Mouse (Mus musculus) kidney, embryonic 14.5 days (tissue): ENCODE measurements around the gene Enah. TPM values are rescaled to one million over a fixed set of nuclear protein-coding genes. Genes with fewer than 3 reads are reported as not detected.

ENCODE experiments used
- ATAC-seq: fragments of 200-750 bp; cut with Nextera tagmentation; 2 replicates; pipeline ENCODE4 v1.8.0; 2017; ENCODE audit warnings: moderate number of reproducible peaks, mild to moderate bottlenecking, moderate TSS enrichment, moderate library complexity; ENCODE audit not compliant: low FRiP score, low TSS enrichment
- H3K27ac ChIP-seq: fragments of 300-500 bp; sonication (generic); 2 replicates; pipeline ENCODE4 v1.5.1; 2014; ENCODE audit warnings: low read depth, mild to moderate bottlenecking, low read length, moderate library complexity, mixed read lengths
- H3K27me3 ChIP-seq: fragments of 300-500 bp; sonication (generic); 2 replicates; pipeline ENCODE4 v1.6.1; 2014; ENCODE audit warnings: mild to moderate bottlenecking, low read length; ENCODE audit not compliant: control insufficient read depth, insufficient read depth
- H3K36me3 ChIP-seq: fragments of 300-500 bp; sonication (generic); 2 replicates; pipeline ENCODE4 v1.6.1; 2014; ENCODE audit warnings: low read length, mixed read lengths; ENCODE audit not compliant: control insufficient read depth, insufficient read depth
- H3K4me1 ChIP-seq: fragments of 300-500 bp; sonication (generic); 2 replicates; pipeline ENCODE4 v1.6.1; 2014; ENCODE audit warnings: low read length, mixed read lengths; ENCODE audit not compliant: control insufficient read depth, insufficient read depth
- H3K4me2 ChIP-seq: fragments of 300-500 bp; sonication (generic); replicated peaks from 2 replicates; pipeline ENCODE4 v1.6.1; 2014; ENCODE audit warnings: low read depth, mild to moderate bottlenecking, low read length
- H3K4me3 ChIP-seq: fragments of 300-500 bp; sonication (generic); 2 replicates; pipeline ENCODE4 v1.5.1; 2014; ENCODE audit warnings: mild to moderate bottlenecking, low read length
- H3K9ac ChIP-seq: fragments of 300-500 bp; sonication (generic); 2 replicates; pipeline ENCODE4 v1.6.1; 2014; ENCODE audit warnings: low read depth, mild to moderate bottlenecking, low read length, moderate library complexity
- H3K9me3 ChIP-seq: fragments of 300-500 bp; sonication (generic); 2 replicates; pipeline ENCODE4 v1.6.1; 2016; ENCODE audit warnings: low read length; ENCODE audit not compliant: control insufficient read depth
- WGBS: fragments of 180-500 bp; shearing (Covaris S2); extraction: QIAGEN DNeasy Blood & Tissue Kit; methylation state at CpG from one replicate; pipeline ENCODE4 v1.1.7; 2014; 5-methylcytosine and 5-hydroxymethylcytosine counted together
- polyA plus RNA-seq: library from polyadenylated mRNA; unstranded; fragments of >200 nt; fragmentation: Nextera tagmentation; extraction: Ambion mirVana; gene quantifications from 2 replicates; pipeline ENCODE4 v1.2.1, GENCODE M21; 2014

Enah gene
- polyA plus RNA-seq, 1 experiment from 2014 or later: 28.8 TPM

DNA sequence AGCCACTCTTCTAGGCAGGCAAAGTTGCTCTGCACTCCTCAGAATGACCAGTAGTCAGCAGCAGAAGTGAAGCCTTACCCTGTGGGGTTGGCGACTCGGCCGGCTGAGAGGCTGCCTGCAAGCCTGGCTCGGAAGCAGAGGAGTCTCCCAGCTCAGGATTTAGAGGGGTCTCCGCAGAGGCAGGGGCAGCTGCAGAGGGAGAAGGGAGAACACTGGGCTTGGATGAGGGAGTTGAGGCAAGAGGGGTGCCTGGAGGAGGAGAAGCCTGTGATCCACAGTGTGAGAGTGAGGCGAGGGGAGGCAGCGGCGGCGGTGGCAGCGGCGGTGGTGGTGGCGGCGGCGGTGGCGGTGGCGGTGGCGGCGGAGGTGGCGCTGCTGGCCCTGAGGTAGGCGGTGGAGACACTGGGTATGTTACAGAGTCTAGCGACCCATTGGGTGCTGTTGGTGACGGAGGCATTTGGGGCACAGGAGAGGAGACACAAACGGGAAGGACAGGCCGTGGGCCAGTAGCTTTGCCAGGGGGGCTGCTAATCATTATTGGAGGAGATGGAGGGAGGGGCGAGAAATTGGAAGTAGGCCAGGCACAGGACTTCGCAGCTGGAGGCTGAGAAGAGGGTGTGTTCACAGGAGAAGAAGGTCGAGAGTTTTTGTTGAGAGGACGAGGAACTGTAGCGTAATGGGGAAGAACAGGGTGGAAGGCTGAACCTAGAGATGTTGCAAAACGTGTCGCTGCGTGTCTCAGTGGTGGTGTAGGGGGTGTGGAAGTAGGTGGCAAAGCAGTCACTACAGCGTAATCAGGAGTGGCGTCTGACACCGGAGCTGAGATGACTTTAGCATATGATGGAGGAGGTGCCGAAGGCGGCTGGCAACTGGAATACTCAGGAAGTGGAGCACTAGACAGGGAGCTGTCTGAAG, 98.0 kb downstream of the Enah start:
- H3K27ac ChIP-seq: no peak overlapping the region
- no peak for ATAC-seq
- H3K27me3 ChIP-seq: no peaks in the 10 kb centered on the region
- peak overlapping the region; percentile 10; the same call in 1 of the 2 replicates for H3K4me3 ChIP-seq
- peaks cover 19% of the 10 kb centered on the region for H3K36me3 ChIP-seq
- peak overlapping the region; percentile 3; the same call in 1 of the 2 replicates for H3K4me2 ChIP-seq
- H3K4me1 ChIP-seq: no peaks in the 10 kb centered on the region
- no peak overlapping the region for H3K9ac ChIP-seq
- no peaks in the 10 kb centered on the region for H3K9me3 ChIP-seq
- 82% methylated on average over 37 of the region's 37 CpGs for WGBS

DNA sequence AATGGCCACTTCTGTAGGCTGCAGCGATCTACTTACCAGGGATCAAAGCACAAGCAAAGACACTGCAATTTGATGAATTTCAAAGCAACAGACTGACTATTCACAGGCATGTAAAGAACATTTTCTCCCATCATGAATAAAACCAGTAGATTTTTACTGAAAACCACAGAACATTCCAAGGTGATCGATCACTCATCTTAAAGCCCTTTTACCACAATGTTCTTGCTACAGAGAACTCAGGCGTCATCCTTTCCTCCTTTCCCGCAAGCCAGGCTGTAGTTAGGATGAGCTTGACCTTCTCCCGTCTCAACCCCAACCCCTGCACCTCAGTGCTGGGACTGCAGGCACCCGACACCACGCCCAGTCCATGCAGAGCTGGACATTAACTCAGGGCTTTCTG, 107.9 kb downstream of the Enah start:
- H3K9ac ChIP-seq: no peak overlapping the region
- peaks cover 28% of the 10 kb centered on the region; the same call in 1 of the 2 replicates for H3K36me3 ChIP-seq
- H3K4me2 ChIP-seq: no peak overlapping the region
- no peak for ATAC-seq
- no peaks in the 10 kb centered on the region for H3K27me3 ChIP-seq
- no peak overlapping the region for H3K4me3 ChIP-seq
- 96% methylated on average over 7 of the region's 7 CpGs for WGBS
- H3K4me1 ChIP-seq: no peaks in the 10 kb centered on the region
- H3K9me3 ChIP-seq: no peaks in the 10 kb centered on the region
- H3K27ac ChIP-seq: no peak overlapping the region

DNA sequence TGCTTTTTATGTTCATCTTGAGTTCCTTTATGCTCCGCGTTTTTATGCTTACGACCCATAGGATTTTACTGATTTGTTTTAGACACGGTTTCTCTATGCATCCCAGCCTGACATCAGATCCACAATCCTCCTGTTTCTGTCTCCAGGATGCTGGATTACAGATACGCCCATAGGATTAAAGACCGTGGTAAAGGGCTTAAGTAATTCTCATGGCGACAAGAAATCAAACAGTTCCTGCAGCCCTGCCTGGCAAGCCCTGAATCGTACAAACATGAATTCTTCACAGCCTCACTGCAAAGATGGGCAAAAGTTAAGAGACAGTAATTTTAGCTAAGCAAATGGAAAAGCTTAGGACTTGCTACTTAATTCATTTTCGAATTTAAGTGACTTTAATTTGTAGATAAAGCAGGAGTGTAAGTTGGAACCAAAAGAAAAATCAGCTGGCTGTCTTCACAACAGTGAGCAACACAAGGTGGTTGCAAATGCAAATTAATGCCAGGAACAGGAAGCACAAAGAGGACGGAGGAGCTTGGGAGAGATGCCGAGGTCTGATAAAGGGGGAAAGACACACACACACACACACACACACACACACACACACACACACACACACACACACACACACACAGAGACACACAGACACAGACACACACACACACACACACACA, 118.0 kb downstream of the Enah start:
- peaks cover 27% of the 10 kb centered on the region for H3K36me3 ChIP-seq
- H3K4me3 ChIP-seq: no peak overlapping the region
- H3K9me3 ChIP-seq: no peaks in the 10 kb centered on the region
- ATAC-seq: no peak
- H3K27ac ChIP-seq: no peak overlapping the region
- 83% methylated on average over 11 of the region's 11 CpGs for WGBS
- H3K4me1 ChIP-seq: 0 out of 2 replicates have a peak, but pooled peaks cover 3% of the 10 kb centered on the region
- H3K27me3 ChIP-seq: no peaks in the 10 kb centered on the region
- no peak overlapping the region for H3K4me2 ChIP-seq
- no peak overlapping the region for H3K9ac ChIP-seq

DNA sequence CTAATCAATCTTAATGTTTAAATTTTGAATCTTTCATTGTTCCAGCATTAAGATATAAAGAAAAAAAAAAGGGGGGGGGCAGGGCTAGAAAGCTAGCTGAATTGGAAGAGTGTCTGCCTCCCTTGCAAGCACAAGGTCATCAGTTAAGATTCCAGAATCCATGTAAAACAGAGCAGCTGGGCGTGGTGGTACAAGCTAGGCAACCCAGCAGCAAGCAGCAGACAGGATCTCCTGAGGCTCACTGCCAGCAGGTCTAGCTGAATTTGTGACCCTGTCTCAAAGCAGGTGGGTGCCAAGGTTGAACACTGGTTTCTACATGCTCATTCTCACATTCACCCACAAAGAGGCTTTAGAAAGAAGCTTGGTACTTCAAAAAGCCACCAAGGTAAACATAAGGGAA, 118.9 kb downstream of the Enah start:
- Histone ChIP-seq H3K4me1 (0 out of 2 replicates have a peak, but pooled peaks cover 3% of the 10 kb centered on the region), H3K36me3 (peaks cover 21% of the 10 kb centered on the region), H3K27me3 (no peaks in the 10 kb centered on the region), H3K9me3 (no peaks in the 10 kb centered on the region), H3K4me3 (no peak overlapping the region), H3K4me2 (no peak overlapping the region), H3K9ac (no peak overlapping the region), H3K27ac (no peak overlapping the region)
- no peak for ATAC-seq
- 74% methylated on average over 1 of the region's 1 CpGs for WGBS

DNA sequence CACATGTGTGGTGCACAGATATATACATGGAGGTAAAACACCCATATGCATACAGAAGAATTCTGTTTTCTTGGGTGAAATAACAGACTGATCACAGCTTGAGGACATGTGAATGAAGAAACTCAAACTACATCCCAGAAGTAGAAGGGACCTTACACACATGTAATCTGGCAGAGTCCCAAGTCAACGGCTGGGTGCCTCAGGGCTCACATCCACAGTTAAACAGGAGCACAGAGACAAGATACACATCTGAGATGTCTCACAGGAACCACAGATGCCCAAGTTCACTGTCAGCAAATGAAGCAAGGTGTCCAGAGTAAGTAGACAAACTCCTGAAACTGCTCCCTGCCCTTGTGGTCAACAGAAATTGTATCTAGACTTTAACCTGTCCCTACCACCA, 120.8 kb downstream of the Enah start:
- no peak for ATAC-seq
- no peak overlapping the region for H3K27ac ChIP-seq

DNA sequence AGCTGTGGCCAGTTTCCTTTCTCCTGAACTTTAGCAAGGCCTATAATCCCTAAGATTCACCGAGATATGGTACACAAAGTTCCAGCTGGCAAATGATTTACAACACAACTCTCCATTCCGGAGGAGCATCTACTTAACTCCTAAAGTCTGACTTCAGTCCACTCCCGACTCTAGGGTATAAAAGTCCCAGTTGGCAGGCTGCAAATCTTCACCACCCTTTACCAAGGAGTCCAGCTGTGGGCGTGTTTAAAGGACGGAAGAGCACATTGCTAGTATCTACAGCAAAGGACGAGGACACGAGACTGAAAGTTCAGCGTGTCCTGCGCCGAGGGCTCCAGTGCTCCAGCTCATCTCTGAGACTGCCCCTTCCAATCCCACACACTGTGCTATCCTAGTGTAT, 122.8 kb downstream of the Enah start:
- Histone ChIP-seq H3K36me3 (no peaks in the 10 kb centered on the region), H3K9ac (no peak overlapping the region), H3K4me2 (no peak overlapping the region), H3K9me3 (no peaks in the 10 kb centered on the region), H3K4me3 (no peak overlapping the region), H3K27ac (no peak overlapping the region), H3K27me3 (no peaks in the 10 kb centered on the region), H3K4me1 (0 out of 2 replicates have a peak, but pooled peaks cover 3% of the 10 kb centered on the region)
- no peak; the same call in 1 of the 2 replicates for ATAC-seq
- 48% methylated on average over 10 of the region's 10 CpGs for WGBS

More for the DNA sequence above, 120.8 kb downstream of the Enah start:
- Histone ChIP-seq H3K4me3 (no peak overlapping the region), H3K4me2 (no peak overlapping the region), H3K9me3 (no peaks in the 10 kb centered on the region), H3K27me3 (no peaks in the 10 kb centered on the region), H3K9ac (no peak overlapping the region), H3K4me1 (0 out of 2 replicates have a peak, but pooled peaks cover 3% of the 10 kb centered on the region), H3K36me3 (peaks cover 8% of the 10 kb centered on the region; the same call in 1 of the 2 replicates)
- 78% methylated on average over 1 of the region's 1 CpGs for WGBS

DNA sequence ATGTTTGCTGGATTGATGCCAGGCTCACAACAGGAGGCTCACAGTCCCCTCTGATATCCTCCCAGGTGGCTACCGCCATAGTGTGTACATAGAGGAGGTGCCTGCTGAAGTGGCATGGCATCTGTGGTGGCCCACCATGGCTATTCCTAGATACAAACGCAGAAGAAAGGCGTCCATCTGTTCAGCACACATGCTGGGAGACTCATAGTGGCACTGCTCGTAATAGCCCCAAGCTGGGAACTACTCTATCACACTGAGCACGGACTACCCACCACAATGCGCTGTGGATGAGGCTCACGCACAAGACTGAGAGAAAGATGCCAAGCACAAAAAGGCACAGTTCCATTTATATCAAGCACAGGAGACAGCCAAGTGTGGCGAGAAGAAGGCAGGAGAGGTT, 126.1 kb downstream of the Enah start:
- 85% methylated on average over 8 of the region's 8 CpGs for WGBS
- Histone ChIP-seq H3K4me3 (no peak overlapping the region), H3K27me3 (no peaks in the 10 kb centered on the region), H3K9ac (no peak overlapping the region), H3K27ac (no peak overlapping the region), H3K9me3 (no peaks in the 10 kb centered on the region), H3K4me2 (no peak overlapping the region), H3K36me3 (no peaks in the 10 kb centered on the region), H3K4me1 (0 out of 2 replicates have a peak, but pooled peaks cover 3% of the 10 kb centered on the region)
- no peak for ATAC-seq

DNA sequence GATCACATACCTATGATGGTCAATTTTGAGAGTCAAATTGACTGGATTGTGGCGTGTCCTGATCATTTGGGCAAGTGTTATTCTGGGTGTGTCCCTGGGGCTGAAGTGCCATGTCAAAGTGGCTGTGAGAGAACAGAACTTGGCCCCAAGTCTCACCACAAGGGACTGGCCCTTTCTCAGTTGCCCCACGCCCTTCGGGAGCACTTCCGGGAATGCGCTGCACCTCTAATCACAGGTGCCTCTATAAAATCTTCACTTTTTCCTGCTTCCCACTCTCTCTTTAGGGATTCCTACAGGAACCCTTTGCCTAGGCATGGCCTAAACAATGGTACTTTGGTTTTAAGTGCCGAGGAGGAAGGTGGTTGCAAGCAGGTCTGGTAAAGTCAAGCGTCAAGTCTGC, 130.1 kb downstream of the Enah start:
- Histone ChIP-seq H3K4me3 (no peak overlapping the region), H3K27me3 (no peaks in the 10 kb centered on the region), H3K36me3 (no peaks in the 10 kb centered on the region), H3K27ac (no peak overlapping the region), H3K9me3 (no peaks in the 10 kb centered on the region), H3K4me2 (no peak overlapping the region), H3K4me1 (no peaks in the 10 kb centered on the region), H3K9ac (no peak overlapping the region)
- no peak for ATAC-seq
- WGBS: 88% methylated on average over 7 of the region's 7 CpGs

DNA sequence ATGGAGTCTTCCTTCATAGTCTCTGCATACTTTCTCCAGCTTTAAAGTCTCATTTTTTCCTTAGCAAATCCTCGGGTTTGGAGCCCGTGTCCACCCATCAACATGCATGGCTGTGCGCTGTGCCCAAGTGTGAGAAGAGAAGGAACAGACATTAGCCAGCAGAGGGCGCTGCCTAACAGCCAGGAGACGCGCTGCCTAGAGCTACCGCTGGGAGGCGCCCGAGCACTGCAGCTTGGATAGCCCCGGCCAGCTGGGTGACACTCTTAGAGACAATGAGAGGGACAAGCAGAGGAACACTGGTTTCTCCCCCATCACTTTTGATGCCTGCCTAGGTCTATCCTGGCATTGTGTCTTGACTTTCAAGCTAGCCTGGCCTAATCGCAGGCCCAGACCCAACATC, 131.0 kb downstream of the Enah start:
- peak; percentile 64; the same call in 1 of the 2 replicates for ATAC-seq
- WGBS: 7% methylated on average over 11 of the region's 11 CpGs
- Histone ChIP-seq H3K27me3 (no peaks in the 10 kb centered on the region), H3K36me3 (no peaks in the 10 kb centered on the region), H3K27ac (no peak overlapping the region), H3K4me3 (no peak overlapping the region), H3K4me1 (no peaks in the 10 kb centered on the region), H3K4me2 (no peak overlapping the region), H3K9me3 (no peaks in the 10 kb centered on the region), H3K9ac (no peak overlapping the region)
